Mouse (Mus musculus) lung, postnatal 0 days (tissue): Measurements from ENCODE around the gene Dennd5b.
A peak's percentile ranks its signal among the peaks of the same experiment; 100 is the strongest.

Source experiments
- CTCF ChIP-seq: IDR thresholded peaks from 2 replicates; pipeline ENCODE4 v1.5.1; 2016; ENCODE audit warnings: antibody characterized with exemption, mild to moderate bottlenecking
- EP300 ChIP-seq: IDR thresholded peaks from 2 replicates; pipeline ENCODE4 v1.6.1; 2016; ENCODE audit warnings: antibody characterized with exemption, mild to moderate bottlenecking, control low read depth

GRCm38 (mm10) chr6:149126675-149127074, 25.2 kb upstream of the Dennd5b start:
- peak; percentile 62 for TF ChIP-seq CTCF
- no peak for TF ChIP-seq EP300
